Mouse (Mus musculus) midbrain, embryonic 14.5 days (tissue): ENCODE data around the gene Fndc5. TPM values are rescaled to one million over a fixed set of nuclear protein-coding genes. Genes with fewer than 3 reads are reported as not detected.
A peak's percentile ranks its signal among the peaks of the same experiment; 100 is the strongest.

Experiments
- ATAC-seq: fragments of 200-750 bp; cut with Nextera tagmentation; 2 replicates; pipeline ENCODE4 v1.8.0; 2017; ENCODE audit warnings: moderate number of reproducible peaks, moderate library complexity; ENCODE audit not compliant: low FRiP score, low TSS enrichment
- DNase-seq: peaks from one replicate; pipeline ENCODE4 v3.0.0-alpha.2; 2015
- H3K27ac ChIP-seq: fragments of 300-500 bp; sonication (generic); replicated peaks from 2 replicates; pipeline ENCODE4 v1.5.1; 2014; ENCODE audit warnings: mild to moderate bottlenecking, low read depth, low read length, moderate library complexity
- H3K27me3 ChIP-seq: fragments of 300-500 bp; sonication (generic); 2 replicates; pipeline ENCODE4 v1.6.1; 2014; ENCODE audit warnings: low read length, control low read depth, mixed read lengths; ENCODE audit not compliant: control insufficient read depth, insufficient read depth
- H3K36me3 ChIP-seq: fragments of 300-500 bp; sonication (generic); 2 replicates; pipeline ENCODE4 v1.6.1; 2014; ENCODE audit warnings: low read length, control low read depth; ENCODE audit not compliant: control insufficient read depth, insufficient read depth
- H3K4me1 ChIP-seq: fragments of 300-500 bp; sonication (generic); 2 replicates; pipeline ENCODE4 v1.6.1; 2014; ENCODE audit warnings: mild to moderate bottlenecking, antibody characterized with exemption, low read length, control low read depth; ENCODE audit not compliant: control insufficient read depth, insufficient read depth
- H3K4me2 ChIP-seq: fragments of 300-500 bp; sonication (generic); 2 replicates; pipeline ENCODE4 v1.6.1; 2014; ENCODE audit warnings: mild to moderate bottlenecking, low read length, moderate library complexity
- H3K4me3 ChIP-seq: fragments of 300-500 bp; sonication (generic); replicated peaks from 2 replicates; pipeline ENCODE4 v1.5.1; 2014; ENCODE audit warnings: low read depth, low read length
- H3K9ac ChIP-seq: fragments of 300-500 bp; sonication (generic); replicated peaks from 2 replicates; pipeline ENCODE4 v1.6.1; 2014; ENCODE audit warnings: mild to moderate bottlenecking, low read length, moderate library complexity
- H3K9me3 ChIP-seq: fragments of 300-500 bp; sonication (generic); 2 replicates; pipeline ENCODE4 v1.6.1; 2016; ENCODE audit warnings: low read length, control low read depth, mixed read lengths; ENCODE audit not compliant: control insufficient read depth
- WGBS: fragments of 180-500 bp; shearing (Covaris S2); extraction: QIAGEN DNeasy Blood & Tissue Kit; methylation state at CpG from one replicate; pipeline ENCODE4 v1.1.7; 2014; 5-methylcytosine and 5-hydroxymethylcytosine counted together
- polyA plus RNA-seq: library from polyadenylated mRNA; unstranded; fragments of >200 nt; fragmentation: Nextera tagmentation; extraction: Ambion mirVana; gene quantifications from 2 replicates; pipeline ENCODE4 v1.2.1, GENCODE M21; 2014

Fndc5 gene
- polyA plus RNA-seq, 1 experiment from 2014 or later: 5.6 TPM

DNA sequence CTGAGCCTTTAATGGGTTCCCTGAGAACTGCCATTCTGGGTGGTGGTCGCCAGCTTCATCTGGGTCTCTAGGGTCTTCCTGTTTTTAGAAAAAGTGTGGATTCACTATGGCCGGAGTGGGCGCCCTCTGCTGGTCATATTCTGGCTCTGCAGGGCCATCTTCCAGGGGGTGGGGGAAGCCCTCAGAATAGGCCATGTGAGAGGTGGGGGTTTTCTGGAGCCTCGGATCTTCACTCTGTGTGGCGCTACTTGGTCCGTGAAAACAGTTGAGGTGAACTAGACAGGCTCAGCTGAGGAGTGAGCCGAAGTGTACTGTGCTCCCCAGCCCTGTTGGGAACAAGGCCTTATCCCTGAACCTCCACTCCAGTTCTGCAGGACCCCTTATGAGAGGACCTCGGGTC is 6.7 kb upstream of the Fndc5 start:
- H3K4me3 ChIP-seq: no peak overlapping the region
- H3K27me3 ChIP-seq: peaks cover under 1% of the 10 kb centered on the region; the same call in 1 of the 2 replicates
- WGBS: 3% methylated on average over 8 of the region's 8 CpGs
- H3K36me3 ChIP-seq: no peaks in the 10 kb centered on the region
- peaks cover 28% of the 10 kb centered on the region for H3K4me1 ChIP-seq
- H3K27ac ChIP-seq: no peak overlapping the region
- ATAC-seq (no peak), DNase-seq (peak; percentile 78)
- no peaks in the 10 kb centered on the region for H3K9me3 ChIP-seq
- H3K9ac ChIP-seq: no peak overlapping the region
- peak overlapping the region; percentile 40 for H3K4me2 ChIP-seq

DNA sequence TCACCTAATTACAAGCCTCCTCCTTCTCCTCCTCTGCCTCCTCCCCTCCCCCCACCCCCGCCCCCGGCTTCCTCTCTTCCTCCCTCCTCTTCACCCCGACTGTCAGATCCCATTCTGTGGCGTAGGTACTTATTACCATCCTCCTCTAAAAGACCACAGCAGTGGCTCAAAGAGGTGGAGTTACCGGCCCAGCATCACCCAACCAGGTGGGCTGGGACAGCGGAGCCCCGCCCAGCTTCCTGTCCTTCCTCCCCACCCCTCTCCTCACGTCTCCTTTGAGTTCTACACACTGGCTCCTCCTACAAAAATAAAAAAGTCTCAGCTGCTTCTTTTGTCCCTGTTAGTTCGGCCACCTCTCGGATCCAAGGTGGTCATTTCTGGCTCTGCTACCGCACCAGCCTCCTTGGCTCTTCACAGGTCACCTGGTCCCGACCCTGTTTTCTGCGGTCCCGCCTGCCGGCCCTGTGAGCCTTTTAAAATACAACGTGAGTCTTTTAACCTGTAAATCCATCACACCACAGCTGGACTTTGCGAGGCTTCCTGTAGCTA is 6.0 kb upstream of the Fndc5 start:
- Histone ChIP-seq H3K4me3 (no peak overlapping the region), H3K9ac (no peak overlapping the region), H3K36me3 (no peaks in the 10 kb centered on the region), H3K27ac (no peak overlapping the region), H3K4me1 (peaks cover 22% of the 10 kb centered on the region), H3K4me2 (peak overlapping the region; percentile 40), H3K27me3 (peaks cover 5% of the 10 kb centered on the region), H3K9me3 (no peaks in the 10 kb centered on the region)
- ATAC-seq: no peak
- WGBS: 8% methylated on average over 17 of the region's 17 CpGs
- DNase-seq: no peak

DNA sequence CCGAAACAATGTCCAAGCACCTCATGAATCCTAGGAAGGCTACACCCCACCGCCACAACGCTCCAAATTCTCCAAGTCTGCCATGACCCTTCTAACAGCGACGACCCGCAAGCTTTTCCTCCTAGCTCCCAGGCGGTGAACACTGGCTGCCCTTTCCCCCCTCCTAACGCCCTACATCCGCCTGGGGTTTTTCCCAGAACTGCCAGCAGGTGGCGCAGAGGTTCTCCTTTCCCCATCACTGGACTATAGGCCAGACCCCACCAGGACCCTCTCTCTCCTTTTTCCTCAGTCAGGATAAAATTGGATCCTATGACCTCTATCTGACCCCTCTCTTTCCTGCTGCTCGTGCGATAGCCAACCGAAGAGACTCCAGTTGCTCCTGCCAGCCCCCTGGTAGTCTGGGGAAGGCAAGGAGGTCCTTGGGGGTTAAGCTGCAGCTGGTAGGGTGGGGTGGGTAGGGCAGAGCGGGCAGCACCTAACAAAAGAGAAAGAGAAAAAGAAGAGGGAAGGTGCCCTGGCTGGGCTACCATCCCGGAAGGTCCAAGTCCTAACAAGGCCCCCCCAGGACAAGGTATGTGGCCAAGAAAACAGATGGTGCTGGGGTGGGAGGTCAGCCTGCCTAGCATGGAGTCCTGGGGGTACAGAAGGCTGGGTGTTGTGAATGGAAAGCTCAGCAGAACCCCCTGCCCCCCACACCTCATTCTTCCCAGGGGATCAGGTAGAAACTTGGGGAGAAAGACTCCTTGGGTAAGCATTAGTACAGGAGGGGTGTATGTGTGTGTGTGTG is 1.8 kb upstream of the Fndc5 start:
- DNase-seq (peak; percentile 88), ATAC-seq (no peak)
- WGBS: 11% methylated on average over 15 of the region's 15 CpGs
- no peaks in the 10 kb centered on the region for H3K9me3 ChIP-seq
- no peak overlapping the region for H3K27ac ChIP-seq
- 0 out of 2 replicates have a peak overlapping the region, but pooled peaks have one; percentile 21 for H3K4me2 ChIP-seq
- peaks cover 26% of the 10 kb centered on the region for H3K27me3 ChIP-seq
- peaks cover 14% of the 10 kb centered on the region for H3K4me1 ChIP-seq
- no peak overlapping the region for H3K4me3 ChIP-seq
- no peaks in the 10 kb centered on the region for H3K36me3 ChIP-seq
- no peak overlapping the region for H3K9ac ChIP-seq

DNA sequence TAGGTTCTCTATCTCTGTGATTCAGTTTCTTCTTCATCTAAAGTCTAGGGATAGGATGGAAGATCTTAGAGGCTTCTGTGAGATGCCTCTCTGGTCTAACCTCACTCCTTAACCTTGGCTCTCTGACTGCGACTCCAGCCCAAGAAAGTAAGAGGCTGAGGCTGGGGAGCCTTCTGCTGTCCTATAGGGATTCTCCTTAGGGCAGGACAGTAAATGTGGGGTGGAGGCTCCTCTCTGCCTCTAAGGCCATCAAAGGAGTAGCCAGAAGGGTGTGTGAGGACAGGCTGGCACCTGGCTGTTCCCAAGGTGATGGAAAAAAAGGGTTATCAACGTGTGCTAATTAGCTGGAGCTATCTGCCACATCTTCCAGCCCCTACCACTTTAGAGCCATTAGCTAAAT is 1.2 kb upstream of the Fndc5 start:
- Histone ChIP-seq H3K9me3 (no peaks in the 10 kb centered on the region), H3K4me3 (no peak overlapping the region), H3K27ac (no peak overlapping the region), H3K9ac (no peak overlapping the region), H3K4me2 (no peak overlapping the region), H3K4me1 (peaks cover 11% of the 10 kb centered on the region), H3K36me3 (no peaks in the 10 kb centered on the region), H3K27me3 (peaks cover 26% of the 10 kb centered on the region)
- ATAC-seq (no peak), DNase-seq (no peak)
- WGBS: 67% methylated on average over 2 of the region's 2 CpGs

DNA sequence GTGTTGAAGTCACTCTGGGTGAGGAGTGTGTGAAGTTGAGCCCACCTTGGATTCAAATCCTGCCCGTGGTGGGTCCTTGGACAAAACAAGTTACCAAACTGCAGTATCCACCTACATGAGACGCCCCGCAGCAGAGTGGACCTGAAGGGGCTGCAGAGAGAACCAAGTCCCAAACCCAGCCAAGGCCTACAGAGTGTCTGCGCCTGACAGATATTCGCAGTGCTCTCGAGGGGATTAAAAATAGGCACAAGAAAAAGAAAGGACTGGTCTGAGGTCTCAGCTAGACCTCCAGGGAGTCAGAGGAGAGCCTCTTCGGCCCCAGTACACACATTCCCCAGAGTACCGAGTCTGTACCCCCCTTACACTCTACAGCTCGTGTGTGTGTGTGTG is 615 bp upstream of the Fndc5 start:
- H3K27me3 ChIP-seq: peaks cover 26% of the 10 kb centered on the region
- DNase-seq (no peak), ATAC-seq (no peak)
- H3K4me3 ChIP-seq: peak overlapping the region; percentile 47
- H3K4me2 ChIP-seq: peak overlapping the region; percentile 97
- H3K9me3 ChIP-seq: no peaks in the 10 kb centered on the region
- WGBS: 27% methylated on average over 9 of the region's 9 CpGs
- H3K4me1 ChIP-seq: peaks cover 8% of the 10 kb centered on the region; the same call in 1 of the 2 replicates
- H3K9ac ChIP-seq: peak overlapping the region; percentile 83; the same call in 1 of the 2 replicates
- H3K36me3 ChIP-seq: no peaks in the 10 kb centered on the region
- H3K27ac ChIP-seq: no peak overlapping the region

DNA sequence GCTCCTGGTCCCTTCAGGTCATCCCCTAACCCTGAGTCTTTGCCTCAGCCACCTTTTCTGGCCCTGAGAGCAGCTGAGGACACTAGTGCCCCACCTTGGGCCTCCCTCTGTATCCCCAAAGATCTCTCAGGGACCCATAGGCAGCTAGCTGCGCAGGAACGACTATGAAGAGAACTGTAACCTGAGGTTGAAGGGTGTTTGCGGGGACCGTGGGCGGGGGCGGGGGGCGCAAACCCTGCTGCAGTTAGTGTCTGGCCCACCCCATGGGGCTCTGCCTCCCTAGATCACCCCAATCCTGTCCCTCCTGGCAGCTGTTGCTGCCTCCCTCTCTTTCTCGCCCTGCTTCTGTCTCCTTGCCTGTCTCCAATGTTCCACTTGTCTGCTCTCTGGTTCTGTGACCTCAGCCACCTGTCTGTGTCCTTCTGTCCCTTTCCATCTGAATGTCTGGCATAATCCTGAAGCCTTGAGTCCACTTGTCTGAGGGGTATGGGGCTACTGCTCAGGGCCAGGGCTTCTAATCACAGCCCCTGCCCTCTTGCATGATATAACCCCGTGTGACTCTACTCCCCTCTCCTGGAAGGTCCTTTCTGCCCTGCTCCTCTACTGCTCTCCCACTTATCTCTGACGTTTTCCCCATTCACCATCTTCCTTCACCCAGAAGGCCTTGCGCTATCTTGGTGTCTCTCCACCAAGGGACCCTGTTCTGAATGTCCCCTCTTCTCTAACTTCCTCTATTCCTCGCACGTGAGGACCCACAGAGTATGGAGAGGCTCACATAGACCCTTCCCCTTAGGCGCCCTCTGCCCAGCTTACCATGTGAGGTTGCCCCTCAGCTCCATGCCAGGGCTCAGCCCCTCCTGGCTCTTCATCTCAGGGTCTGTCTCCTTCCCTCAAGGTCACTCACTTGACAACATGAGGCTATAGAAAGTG is 858 bp downstream of the Fndc5 start:
- WGBS: 39% methylated on average over 14 of the region's 14 CpGs
- ATAC-seq (no peak), DNase-seq (no peak)
- Histone ChIP-seq H3K9ac (peak overlapping the region; percentile 83), H3K36me3 (no peaks in the 10 kb centered on the region), H3K4me3 (peak overlapping the region; percentile 47), H3K27ac (no peak overlapping the region), H3K27me3 (peaks cover 26% of the 10 kb centered on the region), H3K4me2 (peak overlapping the region; percentile 97), H3K4me1 (peaks cover 16% of the 10 kb centered on the region), H3K9me3 (no peaks in the 10 kb centered on the region)

DNA sequence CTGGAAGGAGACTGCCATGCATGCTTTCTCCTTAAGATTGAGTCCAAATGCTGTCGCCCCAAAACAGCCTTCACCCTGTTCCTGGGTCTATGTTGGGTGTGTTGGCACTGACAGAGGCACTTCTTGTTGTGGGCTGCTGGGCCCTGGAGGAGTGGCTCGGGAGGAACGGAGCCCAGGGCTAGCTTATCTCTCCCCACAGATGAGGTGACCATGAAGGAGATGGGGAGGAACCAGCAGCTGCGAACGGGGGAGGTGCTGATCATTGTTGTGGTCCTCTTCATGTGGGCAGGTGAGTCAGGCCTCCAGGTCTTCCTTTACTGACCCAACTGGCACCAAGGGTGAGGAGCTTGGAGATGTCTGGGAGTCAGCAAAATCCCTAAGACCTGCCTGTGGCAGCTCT is 2.8 kb downstream of the Fndc5 start:
- Histone ChIP-seq H3K4me3 (no peak overlapping the region), H3K36me3 (0 out of 2 replicates have a peak, but pooled peaks cover 4% of the 10 kb centered on the region), H3K9ac (no peak overlapping the region), H3K4me1 (peaks cover 16% of the 10 kb centered on the region), H3K4me2 (no peak overlapping the region), H3K27ac (no peak overlapping the region), H3K9me3 (no peaks in the 10 kb centered on the region), H3K27me3 (peaks cover 26% of the 10 kb centered on the region)
- no peak for DNase-seq
- ATAC-seq: no peak
- 85% methylated on average over 5 of the region's 5 CpGs for WGBS

DNA sequence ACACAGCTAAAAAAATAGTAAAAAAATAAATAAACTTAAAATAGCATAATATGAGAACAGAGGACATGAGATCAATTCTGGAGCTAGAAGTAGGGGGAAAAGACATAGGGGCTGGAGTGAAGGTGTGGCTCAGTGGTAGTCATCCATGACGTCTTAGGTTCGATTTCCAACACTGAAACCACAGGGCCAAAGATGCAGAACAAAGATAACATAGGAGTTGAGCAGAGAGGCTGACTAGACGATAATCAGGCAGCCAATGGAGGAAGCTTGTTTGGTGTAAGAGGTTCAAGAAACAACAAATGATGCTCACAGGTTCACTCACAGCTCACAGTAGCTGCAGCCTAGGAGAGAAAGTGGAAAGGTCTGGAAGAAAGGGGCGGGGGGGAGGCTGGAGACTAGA is 4.0 kb downstream of the Fndc5 start:
- Histone ChIP-seq H3K9me3 (no peaks in the 10 kb centered on the region), H3K4me1 (peaks cover 22% of the 10 kb centered on the region), H3K27ac (no peak overlapping the region), H3K4me3 (no peak overlapping the region), H3K4me2 (no peak overlapping the region), H3K27me3 (peaks cover 20% of the 10 kb centered on the region), H3K36me3 (0 out of 2 replicates have a peak, but pooled peaks cover 4% of the 10 kb centered on the region), H3K9ac (no peak overlapping the region)
- DNase-seq: no peak
- no peak for ATAC-seq
- 84% methylated on average over 4 of the region's 4 CpGs for WGBS
